Mouse (Mus musculus): Measurements from ENCODE around the gene St6galnac5.

Gene St6galnac5

DNA sequence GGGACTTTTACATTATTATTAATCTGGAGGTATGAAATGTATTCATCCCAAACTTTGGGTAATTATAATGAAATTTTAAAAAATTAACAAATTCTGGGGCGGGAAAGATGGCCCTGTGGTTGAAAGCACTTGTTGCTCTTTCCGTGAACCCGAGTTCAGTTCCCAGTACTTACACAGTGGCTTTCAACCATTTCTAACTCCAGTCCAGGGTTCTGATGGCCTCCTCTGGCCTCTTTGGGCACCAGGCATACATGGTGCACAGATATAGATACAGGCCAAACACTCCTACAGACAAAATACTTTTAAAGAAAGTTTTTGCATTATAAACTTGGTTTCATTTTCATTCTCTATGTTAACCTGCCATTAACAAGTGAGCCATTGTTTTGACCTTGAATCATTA, 68.4 kb downstream of the St6galnac5 start:
- in situ Hi-C loops (cut with MseI, MboI), result no loop called here

DNA sequence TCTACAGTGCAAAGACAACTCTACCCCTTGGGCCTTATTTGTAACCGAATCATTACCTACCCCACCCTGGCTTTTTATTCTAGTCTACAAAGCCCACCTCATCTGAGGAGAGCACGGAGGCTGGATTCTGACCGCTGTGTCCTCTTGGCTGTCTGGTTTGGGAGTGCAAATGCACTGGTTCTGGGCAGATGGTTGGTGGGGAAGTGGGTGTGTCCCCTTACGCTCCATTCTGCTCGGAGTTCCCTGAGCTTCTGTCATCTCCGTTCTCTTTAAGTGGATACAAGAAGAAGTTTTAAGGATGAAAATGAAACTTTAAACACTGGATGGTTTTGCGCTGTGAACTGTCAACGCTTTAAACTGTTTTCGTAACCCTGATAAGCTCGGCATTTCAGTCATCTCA, 68.9 kb downstream of the St6galnac5 start:
- in situ Hi-C loops (cut with MseI, MboI), result no loop called here

DNA sequence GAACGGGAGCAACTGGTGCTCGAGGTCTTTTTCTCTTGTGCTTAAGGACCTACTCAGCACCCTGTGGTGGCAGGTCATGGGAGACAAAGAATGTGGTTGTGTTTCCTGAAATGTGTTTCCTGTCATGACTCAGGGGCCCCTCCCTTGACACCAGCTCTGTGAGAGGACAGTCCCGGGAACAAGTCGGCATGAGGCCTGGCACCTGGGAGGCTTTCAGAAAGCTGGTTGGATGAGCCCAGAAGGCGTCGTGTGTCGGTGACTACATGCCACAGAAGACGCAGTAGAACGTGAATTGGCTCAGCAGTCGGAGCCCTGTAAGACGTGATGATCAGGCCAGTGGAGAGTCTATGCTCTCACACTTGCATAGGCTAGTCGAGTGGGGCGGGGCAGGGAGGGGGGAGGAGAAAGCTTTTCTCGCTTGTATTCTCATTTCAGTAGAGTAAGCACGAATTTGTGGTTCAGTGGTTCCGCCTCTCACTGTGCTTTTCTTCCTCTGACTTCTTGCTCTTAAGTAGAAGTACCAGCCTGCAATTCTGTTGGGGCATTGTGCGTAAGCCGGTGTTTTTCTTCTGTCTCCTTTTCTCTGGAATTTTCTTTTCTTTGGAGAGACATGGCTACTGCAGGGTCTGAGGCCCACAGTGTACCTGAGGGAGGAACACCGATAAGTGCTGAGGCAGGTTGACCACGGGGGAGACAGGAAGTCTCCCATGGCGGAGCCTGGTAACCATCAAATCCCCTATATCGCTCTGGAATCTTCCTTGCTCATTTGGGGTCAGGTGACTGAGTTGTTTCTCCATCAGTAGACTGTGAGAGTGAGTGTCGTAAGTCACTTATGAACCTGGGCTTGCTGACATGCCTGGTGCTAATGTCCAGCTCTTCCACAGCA, 69.6 kb downstream of the St6galnac5 start:
- in situ Hi-C loops (cut with MseI, MboI), result no loop called here

DNA sequence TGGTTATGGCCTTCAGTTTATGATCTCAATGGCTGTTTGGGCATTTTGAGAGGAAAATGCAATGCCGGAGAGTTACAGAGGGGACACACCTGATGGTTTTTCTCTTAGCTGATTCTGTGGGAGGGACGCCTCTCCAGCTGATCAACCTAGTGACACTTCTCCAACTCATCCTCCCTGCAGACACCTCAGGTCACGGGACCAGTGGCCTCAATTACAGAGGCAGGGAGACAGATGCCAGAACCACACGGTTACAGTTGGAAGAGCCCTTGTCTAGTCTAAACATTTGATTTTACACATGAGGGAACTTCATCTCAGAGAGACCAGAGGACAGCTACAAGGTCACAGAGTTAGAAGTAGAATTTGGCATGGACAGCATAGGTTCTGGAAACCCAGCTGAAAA, 70.5 kb downstream of the St6galnac5 start:
- in situ Hi-C loops (cut with MseI, MboI), result no loop called here

DNA sequence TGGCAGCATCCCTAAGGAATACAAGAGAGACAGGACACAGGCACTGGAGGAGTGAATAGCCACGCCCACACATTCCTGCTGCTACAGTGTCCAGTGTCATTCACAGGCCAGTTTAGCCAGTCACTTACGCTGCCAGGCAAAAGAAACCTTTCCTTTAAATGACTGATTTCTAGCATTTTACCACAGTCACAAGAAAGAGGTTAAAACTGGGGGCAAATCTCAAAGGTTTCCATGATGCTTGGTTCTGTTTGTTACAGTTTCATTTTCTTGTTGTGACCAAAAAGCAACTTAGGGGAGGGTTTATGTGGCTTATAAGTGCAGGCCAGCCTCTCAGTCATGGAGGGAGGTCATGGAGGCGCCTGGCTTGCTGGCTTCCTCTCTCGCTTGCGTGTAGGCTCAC, 74.4 kb downstream of the St6galnac5 start:
- in situ Hi-C loops (cut with MseI, MboI), result no loop called here

DNA sequence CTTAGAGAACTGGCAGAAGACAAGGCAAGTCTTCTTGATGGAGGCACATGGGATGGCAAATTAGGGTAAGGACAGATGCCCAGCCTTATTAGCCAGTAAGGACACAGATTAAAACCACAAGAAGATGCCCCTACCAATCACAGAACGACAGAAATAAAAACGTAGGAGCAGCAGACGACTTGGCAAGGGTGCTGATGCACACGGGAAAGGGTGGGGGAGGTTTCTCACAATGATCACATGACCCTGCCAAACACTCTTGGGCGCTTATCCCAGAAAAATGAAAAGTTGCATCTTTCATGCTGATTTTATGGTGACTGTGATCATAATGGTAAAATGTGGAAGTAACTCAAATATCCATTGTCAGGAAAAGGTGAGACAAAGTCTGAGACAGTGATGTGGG, 75.0 kb downstream of the St6galnac5 start:
- in situ Hi-C loops (cut with MseI, MboI), result no loop called here

DNA sequence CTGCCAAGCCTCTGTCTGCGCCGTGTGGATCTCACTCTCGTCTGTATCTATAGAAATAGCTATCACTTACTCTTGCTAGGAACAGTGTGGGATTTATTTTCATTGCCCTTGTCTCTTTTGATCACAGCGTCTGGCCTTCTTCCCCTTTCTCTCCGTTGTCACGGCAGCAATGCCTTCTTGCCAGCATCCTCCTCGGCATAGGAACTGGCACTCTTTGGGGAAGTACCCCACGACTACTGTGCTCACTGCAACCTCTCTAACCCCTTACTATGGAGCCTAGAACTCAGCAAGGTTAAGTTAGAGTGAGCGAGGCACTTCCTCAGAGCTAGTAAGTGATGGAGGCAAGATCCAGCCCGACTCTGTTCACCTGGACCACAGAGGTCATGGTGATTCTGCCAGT, 76.2 kb downstream of the St6galnac5 start:
- in situ Hi-C loops (cut with MseI, MboI), result no loop called here

DNA sequence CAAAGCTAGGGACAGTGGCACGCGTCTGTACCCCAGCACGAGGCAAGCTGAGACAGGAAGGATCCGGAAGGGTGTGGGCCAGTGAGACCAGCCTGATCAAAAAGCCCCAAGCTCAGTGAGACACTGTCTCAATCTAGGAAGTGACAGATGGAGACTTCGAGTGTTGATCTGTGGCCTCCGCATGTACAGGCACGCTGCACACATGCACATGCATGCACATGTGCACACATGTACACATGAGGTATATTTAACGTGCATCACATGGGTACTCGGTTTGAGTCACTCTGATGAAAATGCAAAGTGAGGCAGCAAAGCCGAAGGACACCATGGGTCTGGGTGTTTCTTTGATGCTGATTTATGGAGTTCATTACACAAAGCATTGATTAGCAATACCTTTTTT, 77.0 kb downstream of the St6galnac5 start:
- in situ Hi-C loops (cut with MseI, MboI), result no loop called here

DNA sequence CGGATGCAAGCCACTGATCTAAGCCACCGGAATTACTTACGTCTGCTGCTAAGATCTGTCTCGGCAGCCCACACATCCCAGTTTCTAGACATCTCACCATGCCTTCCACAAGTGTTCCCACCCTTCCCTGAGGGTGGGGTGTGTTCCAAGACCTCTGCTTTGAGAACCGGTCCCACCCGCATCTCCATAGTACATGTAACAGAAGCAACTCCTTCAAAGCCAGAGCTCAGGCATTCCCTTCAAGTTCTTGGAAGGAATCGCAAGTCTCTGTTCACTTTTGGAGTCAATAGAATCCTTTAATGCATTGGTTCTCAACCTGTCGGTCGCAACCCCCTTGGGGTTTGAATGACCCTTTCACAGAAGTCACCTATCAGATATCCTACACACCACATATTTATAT, 83.1 kb downstream of the St6galnac5 start:
- in situ Hi-C loops (cut with MseI, MboI), result no loop called here

DNA sequence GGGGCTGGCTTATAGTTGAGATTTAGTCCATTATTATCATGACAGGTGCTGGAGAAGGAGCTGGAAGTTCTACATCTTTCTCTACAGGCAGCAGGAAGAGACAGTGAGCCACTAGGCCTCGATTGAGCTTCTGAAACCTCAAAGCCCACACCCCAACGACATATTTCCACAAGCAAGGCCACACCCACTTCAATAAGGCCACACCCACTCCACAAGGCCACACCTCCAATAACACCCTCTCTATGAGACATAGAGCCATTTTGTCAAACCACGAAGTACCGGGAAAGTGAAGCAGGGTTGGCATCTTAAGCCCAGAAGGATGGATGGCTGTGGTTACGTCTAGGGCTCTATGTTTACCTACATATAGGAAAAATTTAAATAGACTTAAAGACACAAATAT, 84.8 kb downstream of the St6galnac5 start:
- in situ Hi-C loops (cut with MseI, MboI), result no loop called here

DNA sequence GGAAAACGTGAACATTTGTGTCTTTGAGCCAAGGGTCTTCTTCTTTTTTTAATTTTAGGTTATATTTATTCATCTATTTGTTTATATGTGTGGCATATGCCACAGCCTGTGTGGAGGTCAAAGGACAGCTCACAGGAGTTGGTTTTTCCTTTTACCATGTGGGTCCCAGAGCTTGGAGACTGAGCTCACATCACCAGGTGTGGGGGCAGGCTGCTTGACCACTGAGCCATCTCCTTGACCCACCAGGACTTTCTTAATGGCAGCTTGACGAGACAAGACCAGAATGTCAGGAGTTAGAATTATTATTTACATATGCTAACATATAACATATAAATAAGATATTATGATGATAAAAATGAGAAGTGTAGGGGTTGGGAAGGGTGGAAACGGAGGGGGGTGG, 85.9 kb downstream of the St6galnac5 start:
- in situ Hi-C loops (cut with MseI, MboI), result no loop called here

DNA sequence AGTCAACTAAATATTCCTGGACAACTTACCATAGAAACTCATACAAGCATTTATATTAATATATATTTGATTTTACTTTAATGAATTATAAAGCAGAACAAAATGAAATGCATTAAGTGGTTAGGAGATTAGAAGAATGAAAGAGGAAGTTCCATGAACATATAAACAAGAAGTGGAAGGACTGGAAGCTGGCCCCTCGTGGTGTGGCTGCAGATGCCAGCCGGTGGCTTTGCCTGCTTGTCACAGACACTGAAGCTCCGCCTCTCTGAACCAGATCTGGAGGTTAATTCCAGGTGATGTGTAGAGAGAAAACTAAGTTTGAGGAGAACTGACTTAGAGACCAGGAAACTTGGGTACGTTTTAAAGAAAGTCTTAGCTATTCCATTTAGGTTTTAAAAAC, 87.1 kb downstream of the St6galnac5 start:
- in situ Hi-C loops (cut with MseI, MboI), result no loop called here

DNA sequence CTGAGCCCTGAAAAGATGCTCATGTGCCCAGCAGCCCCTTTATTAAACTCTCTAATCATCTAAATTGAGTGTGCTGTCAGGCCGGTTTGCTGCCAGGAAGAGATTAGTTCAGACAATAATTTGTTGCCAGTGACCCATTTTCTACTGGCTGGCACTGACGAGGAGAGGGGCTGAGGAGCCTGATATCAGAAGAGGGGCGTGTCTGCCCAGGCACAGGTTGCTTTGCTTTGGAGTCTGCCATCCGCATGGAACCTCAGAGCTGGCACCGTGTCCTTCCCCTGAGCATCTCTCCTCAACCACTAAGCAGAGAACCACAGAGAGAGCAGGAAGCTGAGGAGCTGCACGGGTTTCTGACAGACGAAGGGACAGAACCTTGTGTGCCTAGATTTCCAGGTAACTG, 93.9 kb downstream of the St6galnac5 start:
- in situ Hi-C loops (cut with MseI, MboI), result no loop called here

DNA sequence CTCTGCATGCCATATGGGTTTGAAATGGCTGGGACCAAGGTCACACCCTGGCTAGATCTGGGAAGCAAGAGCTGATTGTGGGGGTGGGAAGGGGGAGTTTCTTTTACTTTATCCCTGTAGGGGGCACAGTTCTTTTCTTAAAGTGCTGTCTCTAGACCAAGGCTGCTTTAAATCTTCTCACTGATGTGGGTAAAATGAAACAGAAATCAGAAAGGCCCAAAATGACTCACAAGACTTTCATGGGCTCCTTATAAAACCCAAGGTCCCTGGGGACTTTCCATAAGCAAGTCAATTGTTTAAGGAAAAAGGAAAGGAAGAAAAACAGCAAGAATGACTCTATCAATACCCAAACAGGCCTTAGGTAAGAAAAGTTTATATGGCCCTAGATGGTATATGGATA, 95.3 kb downstream of the St6galnac5 start:
- in situ Hi-C loops (cut with MseI, MboI), result no loop called here

DNA sequence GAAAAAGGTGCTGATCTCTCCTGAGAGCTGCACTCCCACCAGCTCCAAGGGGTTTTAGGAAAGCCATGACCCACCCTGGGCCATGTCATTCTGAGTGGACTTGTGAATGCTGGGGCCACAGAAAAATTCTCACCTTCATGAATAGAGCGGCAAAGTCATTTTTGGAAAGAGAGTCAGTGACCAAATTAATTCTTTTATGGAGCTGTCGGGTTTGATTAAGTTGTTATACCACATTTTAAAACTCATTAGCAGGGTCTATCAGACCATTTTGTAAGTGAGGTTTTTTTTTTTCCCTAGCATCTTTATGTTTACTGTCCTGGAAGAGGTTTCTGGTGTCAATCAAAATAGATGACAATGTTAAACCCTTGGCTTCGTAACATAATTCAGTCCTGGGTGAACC, 98.5 kb downstream of the St6galnac5 start:
- in situ Hi-C loops (cut with MseI, MboI), result no loop called here

DNA sequence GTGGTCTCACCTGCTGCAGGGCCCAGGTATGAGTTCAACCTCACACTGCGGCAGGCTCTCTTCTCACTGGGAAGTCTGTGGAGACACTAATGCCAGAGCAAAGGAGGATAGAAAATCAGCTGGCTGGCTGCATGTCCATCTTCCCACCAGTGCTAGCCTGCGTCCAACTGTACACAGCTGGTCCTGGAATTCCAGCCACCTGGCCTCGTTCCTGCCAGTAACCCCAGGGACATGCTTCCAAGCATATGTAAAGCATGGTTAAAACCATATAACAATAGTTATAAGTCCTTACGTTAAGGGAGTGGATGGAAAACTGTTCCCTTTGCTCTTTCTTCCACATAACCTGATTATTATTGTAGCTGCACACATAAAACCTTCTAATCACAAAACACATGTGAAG, 100.3 kb downstream of the St6galnac5 start:
- in situ Hi-C loops (cut with MseI, MboI), result no loop called here

DNA sequence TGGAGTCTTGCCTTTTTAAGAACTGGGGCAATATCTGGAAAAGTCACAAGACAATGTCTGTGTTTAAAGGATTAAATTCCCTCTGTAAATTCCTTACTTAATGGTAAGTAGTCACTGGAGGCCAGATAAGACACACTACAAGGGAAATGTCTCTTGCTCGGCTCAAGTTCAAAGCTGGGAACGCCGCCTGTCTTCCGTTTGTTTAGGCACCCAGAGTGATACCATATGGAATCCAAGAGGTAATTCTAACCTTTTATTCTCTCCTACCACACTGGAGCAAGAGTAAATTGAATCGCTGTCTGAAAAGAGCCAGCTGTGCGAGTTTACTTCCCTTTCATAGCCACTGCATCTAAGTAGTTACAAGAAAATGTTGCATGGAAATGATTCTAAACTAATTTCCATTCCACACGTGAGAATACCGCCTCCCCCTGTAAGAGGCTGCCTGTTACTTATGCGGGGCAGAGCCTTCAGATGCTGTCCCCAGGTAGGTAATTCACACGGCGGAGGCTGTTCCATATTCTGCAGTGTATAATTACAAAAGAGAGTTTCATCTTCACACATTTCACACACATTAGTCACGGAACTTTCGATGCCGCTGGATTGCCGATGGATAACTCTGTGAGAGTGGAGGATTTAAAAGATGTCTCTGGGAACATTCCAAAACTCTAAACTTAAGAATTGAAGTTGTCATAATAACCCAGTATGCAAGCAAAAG, 101.8 kb downstream of the St6galnac5 start:
- in situ Hi-C loops (cut with MseI, MboI), result no loop called here

DNA sequence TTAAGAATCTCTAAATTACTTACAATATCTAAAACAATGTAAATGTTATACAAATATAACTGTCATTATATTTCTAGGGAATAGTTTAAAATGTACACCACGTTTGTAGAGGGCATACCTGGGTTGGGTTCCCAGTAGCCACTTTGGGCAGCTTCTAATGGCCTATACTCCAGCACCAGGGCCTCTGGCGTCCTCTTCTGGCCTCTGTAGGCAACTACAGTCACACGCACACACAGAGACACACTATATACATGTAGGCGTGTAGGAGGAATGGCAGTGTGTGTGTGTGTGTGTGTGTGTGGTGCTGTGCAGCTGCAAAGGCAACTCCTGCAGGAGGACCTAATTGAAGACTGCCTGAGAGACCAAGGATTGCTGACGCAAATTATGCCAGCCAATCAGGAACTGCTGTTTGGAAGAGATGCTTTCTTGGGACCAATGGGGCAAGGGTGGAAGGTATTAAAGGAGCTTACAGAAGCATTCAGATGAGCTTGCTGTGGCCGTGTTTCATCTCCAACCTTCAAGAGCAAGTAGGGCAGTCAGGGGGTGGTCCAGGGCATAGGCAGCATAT, 106.2 kb downstream of the St6galnac5 start:
- in situ Hi-C loops (cut with MseI, MboI), result no loop called here

DNA sequence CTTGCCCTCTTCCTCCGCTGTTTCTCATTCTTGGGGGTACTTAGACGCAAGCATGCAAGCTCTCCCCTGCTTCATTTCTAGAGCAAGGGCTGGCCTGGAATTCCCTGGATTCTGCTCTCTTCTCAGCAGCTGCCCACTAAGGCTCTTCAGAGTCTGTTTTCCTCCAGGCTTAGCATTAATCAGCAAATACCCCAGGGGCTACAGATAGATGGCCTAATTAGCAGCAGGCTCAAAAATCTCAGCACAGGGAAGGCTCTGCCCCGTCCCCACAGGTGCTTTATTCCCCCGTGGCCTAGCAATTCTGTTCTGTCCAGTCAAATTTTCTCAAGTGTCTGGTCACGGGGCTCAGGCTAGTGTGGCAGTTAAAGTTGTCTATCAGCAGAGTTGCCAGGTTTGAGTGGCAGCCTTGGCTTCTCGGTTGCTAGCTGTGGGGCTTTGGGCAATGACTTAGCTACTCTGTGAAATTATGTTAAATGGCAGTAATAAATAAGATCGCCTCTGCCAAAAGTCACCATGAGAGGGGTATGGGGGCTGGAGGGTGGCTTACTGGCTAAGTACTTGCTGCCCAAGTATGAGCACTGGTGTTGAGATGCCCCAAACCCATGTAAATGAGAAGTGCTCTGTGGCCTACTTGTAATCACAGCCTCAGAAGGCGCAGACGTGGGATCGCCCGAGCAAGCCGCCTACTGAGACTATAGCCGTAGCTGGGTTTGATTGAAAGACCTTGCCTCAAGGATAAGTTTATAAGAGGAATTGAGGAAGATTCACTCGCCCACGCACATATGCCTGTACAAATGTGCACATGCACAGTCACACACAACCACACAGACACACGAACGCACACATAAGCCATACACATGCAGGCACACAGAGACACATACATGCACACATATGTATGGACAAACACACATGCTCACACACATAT, 107.4 kb downstream of the St6galnac5 start:
- in situ Hi-C loops (cut with MseI, MboI), result no loop called here

DNA sequence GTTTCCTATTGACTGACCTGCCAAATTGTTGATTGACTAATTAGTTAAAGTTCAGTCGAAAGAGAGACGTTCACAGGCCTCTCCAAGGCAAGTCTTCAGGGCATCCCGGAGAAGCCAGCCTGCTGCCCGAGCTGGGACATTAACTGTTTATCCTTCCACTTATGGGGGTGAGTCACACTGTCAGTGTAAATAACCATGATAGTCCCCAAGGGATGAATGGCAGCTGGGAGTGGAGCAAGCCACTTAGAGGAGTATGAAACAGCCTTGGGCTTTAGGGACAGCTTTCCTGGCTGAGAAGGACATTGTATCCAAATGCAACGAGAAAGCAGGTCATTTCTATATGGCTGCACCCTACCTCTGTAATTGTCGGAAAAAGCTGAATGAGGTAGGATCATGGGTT, 109.5 kb downstream of the St6galnac5 start:
- in situ Hi-C loops (cut with MseI, MboI), result no loop called here

DNA sequence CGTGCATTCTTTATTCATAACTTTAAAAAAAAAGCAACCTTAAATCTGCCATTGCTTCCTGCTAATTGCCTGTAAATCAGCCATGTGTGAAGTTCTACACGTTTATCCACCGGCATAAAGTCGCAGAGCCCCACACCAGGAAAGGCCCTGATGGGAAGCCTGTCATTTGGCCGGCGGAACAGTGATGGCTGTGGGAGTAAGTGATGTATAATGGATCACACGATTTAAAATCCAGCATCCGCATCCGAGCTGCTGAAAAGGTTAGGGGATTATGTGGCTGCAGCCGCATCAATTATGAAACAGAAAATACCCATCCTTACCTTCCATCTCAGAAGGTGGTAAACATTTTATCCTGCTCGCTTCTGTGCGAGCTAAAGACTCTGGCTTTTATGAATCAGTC, 110.0 kb downstream of the St6galnac5 start:
- in situ Hi-C loops (cut with MseI, MboI), result no loop called here
